Mouse (Mus musculus): ENCODE results near the gene Ubash3a.

DNA sequence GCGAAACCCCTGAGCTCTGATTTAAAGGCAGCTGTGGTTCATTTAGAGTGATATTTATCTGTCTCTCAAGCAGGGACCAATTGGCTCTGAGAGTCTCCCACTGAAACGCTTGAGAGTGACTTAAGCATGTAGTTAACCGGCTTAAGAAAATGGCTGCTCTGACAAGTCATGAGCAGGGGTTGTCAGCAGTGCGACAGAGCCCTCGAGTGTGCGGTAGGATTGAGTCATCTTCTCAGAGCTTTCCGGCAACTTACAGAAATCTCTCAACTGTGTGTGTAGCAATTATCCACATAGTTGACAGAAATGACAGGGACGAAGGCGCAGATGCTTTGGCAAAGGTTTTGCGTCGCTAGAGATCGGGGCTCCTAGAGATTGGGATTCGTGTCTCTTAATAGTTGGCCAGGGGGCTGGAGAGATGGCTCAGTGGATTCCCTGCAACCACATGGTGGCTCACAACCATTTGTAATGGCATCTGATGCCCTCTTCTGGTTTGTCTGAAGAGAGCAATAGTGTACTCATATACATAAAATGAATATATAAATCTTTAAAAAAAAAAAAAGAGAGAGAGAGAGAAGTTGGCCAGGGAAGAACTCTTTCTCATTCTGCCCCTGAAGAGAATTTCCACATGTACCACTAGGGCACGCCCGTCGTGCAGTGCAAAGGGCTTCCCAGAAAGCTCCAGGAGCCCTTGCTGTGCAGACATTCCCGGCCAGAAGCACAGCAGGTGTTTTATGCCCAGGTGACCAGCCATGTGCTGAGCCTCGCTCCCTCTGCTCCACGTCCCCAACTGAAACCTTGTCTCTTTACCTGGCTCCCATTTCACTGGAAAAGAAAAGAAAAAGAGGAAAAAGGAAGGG lies 74.4 kb downstream of the Ubash3a start:
- TF ChIP-seq CTCF (IDR thresholded peaks at IDR 0.05; ENCODE audit: borderline replicate concordance, insufficient read depth, low read depth, low read length) = peak; percentile 15; the same call in 1 of the 2 replicates
- no peak for TF ChIP-seq POLR2A (IDR thresholded peaks at IDR 0.05; ENCODE audit: borderline replicate concordance, insufficient read depth, low read length)
